Mouse (Mus musculus) bone marrow macrophage, adult 2 months (primary cell): ENCODE measurements around the gene 1700025C18Rik. TPM values are rescaled to one million over a fixed set of nuclear protein-coding genes. Genes with fewer than 3 reads are reported as not detected.

Experiments
- H3K27ac ChIP-seq: 2 replicates; pipeline ENCODE4 v1.5.1; 2012; ENCODE audit warnings: low read depth, low read length; ENCODE audit not compliant: insufficient read depth
- H3K4me1 ChIP-seq: 2 replicates; pipeline ENCODE4 v1.6.1; 2012; ENCODE audit warnings: low read length; ENCODE audit not compliant: control insufficient read depth, insufficient read depth
- H3K4me3 ChIP-seq: 2 replicates; pipeline ENCODE4 v1.5.1; 2012; ENCODE audit warnings: mild to moderate bottlenecking, low read length, moderate library complexity; ENCODE audit not compliant: insufficient read depth
- CTCF ChIP-seq: IDR thresholded peaks from 2 replicates; pipeline ENCODE4 v1.5.1; 2012; ENCODE audit warnings: low read depth, mild to moderate bottlenecking, low read length, moderate library complexity
- POLR2A ChIP-seq: IDR thresholded peaks from 2 replicates; pipeline ENCODE4 v1.6.1; 2012; ENCODE audit warnings: mild to moderate bottlenecking, low read depth, low read length, borderline replicate concordance
- polyA plus RNA-seq: library from polyadenylated mRNA; stranded (reverse); fragments of >200 nt; gene quantifications from 2 replicates; pipeline ENCODE4 v1.2.4, GENCODE M21; 2012; ENCODE audit not compliant: missing spikeins, insufficient read depth, insufficient read length

The 1700025C18Rik gene
- not detected in 2 replicates for polyA plus RNA-seq

GRCm38 (mm10) chr2:165090650-165091049 is at the start of gene 1700025C18Rik:
Gene 1700025C18Rik (minus strand): TSS chr2:165090750.
- TF ChIP-seq POLR2A = no peak
- TF ChIP-seq CTCF = no peak
- Histone ChIP-seq H3K27ac (no peak within 1 kb of the TSS), H3K4me1 (no peaks in the 10 kb centered on the region), H3K4me3 (no peak within 1 kb of the TSS)

DNA sequence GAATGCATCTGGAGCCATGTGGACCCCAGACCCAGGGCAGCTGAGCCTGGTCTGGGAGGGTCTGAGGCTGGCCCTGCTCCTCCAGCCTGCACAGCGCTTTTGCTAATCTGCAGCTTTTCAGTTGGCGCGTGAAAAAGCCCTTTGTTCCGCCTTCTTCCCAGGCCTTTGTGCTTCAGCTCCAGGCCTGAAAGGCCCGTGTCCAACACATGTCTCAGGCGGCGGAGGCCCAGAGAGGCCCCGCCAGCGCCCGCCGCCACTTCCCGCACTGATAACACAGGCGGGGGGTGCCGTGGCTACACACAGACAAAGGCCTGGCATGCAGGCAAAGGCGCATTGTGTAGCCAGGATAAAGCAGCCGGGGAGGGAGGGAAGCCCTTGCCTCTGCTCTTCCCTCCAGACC is 45.5 kb upstream of the 1700025C18Rik start:
- H3K27ac ChIP-seq = no peak overlapping the region
- no peaks in the 10 kb centered on the region for H3K4me1 ChIP-seq
- no peak for TF ChIP-seq POLR2A
- no peak for TF ChIP-seq CTCF
- H3K4me3 ChIP-seq = no peak overlapping the region

DNA sequence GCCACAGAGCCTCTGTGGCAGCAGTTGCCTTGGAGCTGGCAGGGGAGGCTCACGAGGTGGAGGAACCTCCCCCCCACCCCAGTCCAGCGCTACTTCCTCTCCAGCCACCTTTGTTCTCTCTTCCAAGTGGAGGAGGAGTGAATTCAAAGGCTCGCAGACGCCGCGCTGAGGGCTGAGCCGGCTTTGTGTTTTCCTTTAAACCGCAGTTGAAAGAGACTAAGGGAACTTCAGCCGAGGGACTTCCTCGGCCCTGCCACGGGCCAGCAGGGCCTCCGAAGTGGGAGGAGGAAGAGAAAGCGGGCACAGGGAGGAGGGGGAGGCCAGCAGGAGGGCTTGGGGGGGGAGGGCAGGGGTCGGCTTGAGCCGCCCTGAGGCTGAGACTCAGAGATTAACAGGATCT is 43.0 kb upstream of the 1700025C18Rik start:
- H3K27ac ChIP-seq = no peak overlapping the region
- no peak for TF ChIP-seq POLR2A
- TF ChIP-seq CTCF = no peak
- no peaks in the 10 kb centered on the region for H3K4me1 ChIP-seq
- no peak overlapping the region for H3K4me3 ChIP-seq

DNA sequence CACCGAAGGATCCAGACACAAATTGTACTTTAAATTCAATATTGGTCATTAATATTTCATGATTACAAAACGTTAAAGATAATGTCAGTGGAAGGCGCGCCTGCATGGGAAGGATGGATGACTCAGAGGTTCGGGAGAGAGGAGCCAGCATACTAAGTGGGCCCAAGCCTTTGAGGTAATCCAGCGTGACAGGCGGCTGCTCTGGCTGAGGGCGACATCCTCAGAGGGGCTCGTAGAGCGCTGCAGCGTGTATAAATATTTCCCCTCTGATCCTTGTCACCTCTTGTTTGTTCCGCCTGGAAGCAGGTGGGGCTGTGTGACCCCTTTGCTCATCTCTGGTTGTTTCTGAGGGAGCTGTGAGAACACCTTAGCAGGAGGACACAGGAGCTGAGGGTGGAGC is 40.9 kb upstream of the 1700025C18Rik start:
- TF ChIP-seq CTCF (no peak), POLR2A (no peak)
- no peak overlapping the region for H3K27ac ChIP-seq
- no peaks in the 10 kb centered on the region for H3K4me1 ChIP-seq
- no peak overlapping the region for H3K4me3 ChIP-seq

DNA sequence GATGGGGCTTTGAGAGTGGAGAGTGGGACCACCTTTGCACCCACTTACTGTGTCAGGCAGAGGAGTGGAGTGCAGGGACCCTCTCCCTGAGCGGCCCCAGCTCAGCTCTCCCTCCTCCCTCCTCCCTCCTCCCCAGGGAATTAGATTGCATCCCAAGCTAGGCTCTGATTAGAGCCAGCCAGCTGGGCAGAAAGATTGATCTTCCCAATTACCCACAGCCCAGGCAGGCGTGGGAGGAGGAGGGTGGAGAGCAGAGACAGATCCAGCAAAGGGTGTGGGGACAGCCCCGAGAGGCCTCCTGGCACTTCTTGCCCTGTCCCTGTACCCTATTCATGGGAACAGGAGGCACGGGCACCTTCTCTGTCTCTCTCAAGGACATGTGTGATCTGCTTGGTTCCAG is 38.6 kb upstream of the 1700025C18Rik start:
- H3K4me1 ChIP-seq = no peaks in the 10 kb centered on the region
- H3K4me3 ChIP-seq = no peak overlapping the region
- H3K27ac ChIP-seq = no peak overlapping the region
- TF ChIP-seq POLR2A (no peak), CTCF (no peak)

DNA sequence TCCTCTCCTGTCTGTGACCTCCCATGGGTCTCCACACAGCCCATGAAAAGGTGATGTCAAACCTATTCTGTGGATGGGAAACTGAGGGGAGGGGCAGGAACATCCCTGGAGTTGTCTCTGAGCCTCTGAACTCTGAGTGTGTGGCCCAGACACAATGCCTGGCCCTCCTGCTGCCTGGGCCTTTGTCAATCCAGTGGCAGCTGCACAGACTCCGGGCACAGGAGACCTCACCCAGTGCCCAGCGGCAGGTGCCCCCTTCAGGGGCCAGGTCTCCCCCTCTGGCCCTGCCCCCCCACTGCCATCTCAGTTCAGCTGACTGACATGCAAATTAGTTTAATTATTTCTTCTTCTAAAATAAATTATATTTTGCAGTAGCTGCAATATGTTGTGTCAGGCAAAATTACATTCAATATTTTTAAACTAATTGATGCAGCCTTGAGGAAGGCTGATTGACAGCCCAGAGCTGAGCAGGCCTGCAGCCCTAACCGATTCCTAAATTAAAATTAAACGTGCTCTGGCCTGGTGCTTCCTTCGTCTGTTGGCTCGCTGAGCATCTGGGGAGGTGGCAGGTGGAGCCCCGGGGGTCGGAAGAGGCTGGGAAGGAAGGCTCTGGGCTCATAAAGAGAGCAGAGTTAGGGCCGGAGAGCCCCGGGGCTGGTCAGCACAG is 36.5 kb upstream of the 1700025C18Rik start:
- no peak for TF ChIP-seq CTCF
- no peak for TF ChIP-seq POLR2A
- Histone ChIP-seq H3K27ac (no peak overlapping the region), H3K4me3 (no peak overlapping the region), H3K4me1 (no peaks in the 10 kb centered on the region)

DNA sequence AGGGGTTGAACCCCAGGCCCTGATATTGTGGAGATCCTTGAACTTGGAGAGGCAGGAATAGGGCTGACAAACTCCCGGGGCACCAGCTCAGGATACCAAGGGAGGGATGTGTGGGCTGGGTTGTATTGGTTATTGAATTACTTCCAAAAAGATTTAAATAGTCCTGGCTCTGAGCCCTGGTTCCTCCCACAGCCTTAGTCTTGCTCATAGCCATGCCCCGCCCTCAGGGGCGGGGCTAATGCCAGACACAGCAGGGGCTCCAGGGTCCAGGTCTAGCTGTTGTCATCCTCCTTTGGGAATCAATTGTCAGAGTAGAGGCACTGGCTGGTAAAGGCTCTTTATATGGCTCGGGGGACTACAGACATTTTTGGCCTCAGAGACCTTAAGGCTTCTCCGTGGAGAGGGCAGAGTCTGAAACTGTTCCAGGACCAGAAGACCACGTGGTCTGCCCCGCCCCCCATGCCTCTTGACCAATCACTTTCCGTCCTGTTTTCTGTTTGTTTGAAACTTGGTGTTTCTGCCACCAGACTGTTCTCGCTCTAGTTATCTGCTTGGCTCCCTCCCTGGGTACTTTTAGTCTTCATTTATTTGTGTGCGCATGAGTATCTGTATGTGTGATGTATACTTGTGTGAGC is 30.8 kb upstream of the 1700025C18Rik start:
- Histone ChIP-seq H3K4me1 (no peaks in the 10 kb centered on the region), H3K27ac (no peak overlapping the region), H3K4me3 (no peak overlapping the region)
- TF ChIP-seq POLR2A (no peak), CTCF (no peak)

- TF ChIP-seq POLR2A = no peak
- no peaks in the 10 kb centered on the region for H3K4me1 ChIP-seq
- H3K4me3 ChIP-seq = no peak overlapping the region
- no peak overlapping the region for H3K27ac ChIP-seq
These were observed 30.2 kb upstream of the 1700025C18Rik start for GRCm38 (mm10) chr2:165120765-165121164.

DNA sequence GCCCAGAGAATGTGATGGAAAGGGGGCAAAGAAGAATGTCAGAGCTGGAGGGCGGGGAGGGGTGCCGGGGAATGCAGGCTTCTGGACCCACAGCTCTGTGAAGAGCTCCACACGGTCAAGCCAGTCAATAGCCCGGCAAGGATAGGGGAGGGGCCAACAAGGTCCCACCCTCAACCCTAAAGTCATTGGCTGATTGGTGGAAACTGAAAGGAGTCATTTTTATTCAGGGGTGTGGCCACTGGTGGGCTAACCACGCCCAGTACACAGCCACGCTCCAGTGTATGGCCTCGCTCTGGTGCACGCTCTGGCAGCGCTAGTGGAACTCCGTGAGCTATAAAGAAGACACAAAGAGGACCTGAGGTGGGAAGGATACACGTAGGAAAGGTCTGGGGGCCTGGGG is 23.2 kb upstream of the 1700025C18Rik start:
- Histone ChIP-seq H3K4me3 (no peak overlapping the region), H3K27ac (no peak overlapping the region), H3K4me1 (no peaks in the 10 kb centered on the region)
- TF ChIP-seq POLR2A (no peak), CTCF (no peak)

- Histone ChIP-seq H3K4me3 (no peak overlapping the region), H3K27ac (no peak overlapping the region), H3K4me1 (no peaks in the 10 kb centered on the region)
- TF ChIP-seq POLR2A (no peak), CTCF (peak; percentile 49; the same call in 1 of the 2 replicates)
These were observed 21.6 kb upstream of the 1700025C18Rik start for GRCm38 (mm10) chr2:165112149-165112548.

DNA sequence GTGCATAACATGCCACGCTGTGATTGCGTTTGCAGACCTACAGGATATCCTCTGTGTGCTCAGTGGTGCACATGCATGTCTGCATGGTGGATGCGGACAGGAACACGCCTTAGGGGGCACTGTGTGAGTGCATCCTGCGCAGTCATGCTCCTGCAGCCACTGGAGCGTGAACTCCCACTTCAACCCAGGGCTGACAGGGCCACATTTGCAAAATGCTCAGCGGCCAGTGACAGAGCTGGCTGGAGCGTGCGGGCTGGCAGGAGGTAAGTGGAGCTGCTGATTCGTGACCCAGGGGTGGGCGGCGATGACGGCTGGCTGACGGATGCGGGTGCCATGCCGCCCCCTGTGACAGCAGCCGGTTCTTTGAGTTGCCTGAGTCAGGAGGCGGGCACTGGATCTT is 16.0 kb upstream of the 1700025C18Rik start:
- H3K4me1 ChIP-seq = no peaks in the 10 kb centered on the region
- no peak overlapping the region for H3K4me3 ChIP-seq
- no peak overlapping the region for H3K27ac ChIP-seq
- TF ChIP-seq CTCF = no peak
- TF ChIP-seq POLR2A = no peak
